Mouse (Mus musculus) testis, adult 2 months (tissue): Measurements from ENCODE around the gene Banp.

Experiments
- CTCF ChIP-seq: fragments of 200-500 bp; IDR thresholded peaks from 2 replicates; pipeline ENCODE4 v1.5.1; 2012; ENCODE audit warnings: low read depth, mild to moderate bottlenecking, inconsistent platforms, low read length, moderate library complexity; ENCODE audit not compliant: control insufficient read depth, insufficient read depth, insufficient replicate concordance
- POLR2A ChIP-seq: fragments of 200-500 bp; IDR thresholded peaks from 2 replicates; pipeline ENCODE4 v1.6.1; 2012; ENCODE audit warnings: low read depth, mild to moderate bottlenecking, inconsistent platforms, low read length, moderate library complexity; ENCODE audit not compliant: control insufficient read depth

- TF ChIP-seq POLR2A (no peak), CTCF (no peak)
Observed at GRCm38 (mm10) chr8:122058510-122058909, 109.0 kb downstream of the Banp start.
